Mouse (Mus musculus): ENCODE results near the gene Kif6.

Kif6 gene

DNA sequence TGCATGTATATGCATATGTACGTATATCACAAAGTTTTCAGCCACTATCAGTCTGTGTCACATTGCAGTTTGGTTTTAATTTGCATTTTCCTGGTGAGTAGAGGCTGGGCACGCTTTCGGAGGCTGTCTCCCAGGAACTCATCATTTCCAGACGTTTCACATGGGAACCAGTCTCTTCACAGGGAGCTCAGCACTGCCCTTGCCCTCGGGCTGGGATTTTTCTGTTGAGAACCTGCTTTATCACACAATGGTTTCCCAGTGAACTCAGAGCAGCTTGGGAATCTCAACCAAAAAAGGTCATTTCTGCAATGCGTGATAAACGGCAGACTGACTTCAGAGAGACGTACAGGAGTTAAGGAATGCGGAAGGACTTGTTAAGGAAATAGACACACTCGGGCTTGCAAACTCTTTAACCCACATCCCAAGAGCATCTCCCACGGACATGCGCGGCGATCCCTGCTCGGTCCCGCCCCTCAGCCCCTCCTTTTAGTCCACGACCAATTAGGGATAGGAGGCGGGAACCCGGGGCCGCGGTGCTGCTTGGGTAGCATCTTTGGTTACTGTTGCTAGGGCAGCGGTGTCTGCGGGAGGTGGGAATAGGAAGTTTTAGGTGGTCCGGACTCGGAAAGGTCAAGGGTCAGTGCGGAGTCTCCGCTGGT lies at the start of gene Kif6:
Kif6 (plus strand) TSS at position 560 of the 659 bp plus-strand sequence.
- peak; percentile 82 for DNase-seq

DNA sequence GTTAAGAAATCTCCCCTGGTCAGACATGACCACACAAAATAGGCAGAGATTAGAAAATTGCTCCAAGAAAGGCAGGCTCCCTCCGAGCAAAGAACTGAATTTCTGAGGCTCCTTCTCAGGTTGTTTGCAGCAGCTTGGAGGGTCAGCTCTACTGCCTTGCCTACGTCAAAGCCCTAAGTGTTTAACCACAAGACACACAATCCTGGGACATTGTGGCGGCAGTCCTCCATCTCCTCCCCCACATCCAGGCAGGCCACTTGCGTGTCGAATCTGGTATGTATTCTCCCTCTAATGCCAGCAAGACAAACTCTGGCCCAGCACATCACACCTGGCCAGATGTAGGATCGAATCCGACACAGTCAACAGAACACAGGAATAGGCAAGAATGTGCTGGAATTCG lies 46.2 kb upstream of the Kif6 start:
- DNase-seq = no peak

DNA sequence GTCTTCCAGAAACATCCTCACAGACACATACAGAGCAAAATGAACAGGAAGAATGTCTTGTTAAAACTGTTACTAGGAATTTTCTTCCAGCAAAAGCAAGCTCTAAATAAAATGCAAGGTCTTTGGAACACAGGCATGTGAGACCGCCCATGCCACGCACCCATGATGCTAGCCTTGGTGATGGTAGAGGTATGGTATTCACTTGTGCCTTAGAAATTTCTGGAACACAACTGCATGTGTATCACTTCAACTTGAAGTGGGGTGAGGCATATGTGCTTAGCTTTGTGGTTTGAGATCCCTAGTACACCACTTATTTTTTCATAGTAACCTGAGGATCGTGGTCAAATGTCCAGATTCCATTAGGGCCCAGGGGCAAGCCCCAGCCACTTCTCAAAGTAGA lies 37.6 kb upstream of the Kif6 start:
- DNase-seq = no peak

GRCm38 (mm10) chr17:49582471-49582870 lies 32.5 kb upstream of the Kif6 start:
- DNase-seq = no peak

- DNase-seq = peak; percentile 17
Measured at GRCm38 (mm10) chr17:49590051-49590450, 24.9 kb upstream of the Kif6 start.

- DNase-seq = no peak
Measured at GRCm38 (mm10) chr17:49605397-49605796, 9.5 kb upstream of the Kif6 start.

DNA sequence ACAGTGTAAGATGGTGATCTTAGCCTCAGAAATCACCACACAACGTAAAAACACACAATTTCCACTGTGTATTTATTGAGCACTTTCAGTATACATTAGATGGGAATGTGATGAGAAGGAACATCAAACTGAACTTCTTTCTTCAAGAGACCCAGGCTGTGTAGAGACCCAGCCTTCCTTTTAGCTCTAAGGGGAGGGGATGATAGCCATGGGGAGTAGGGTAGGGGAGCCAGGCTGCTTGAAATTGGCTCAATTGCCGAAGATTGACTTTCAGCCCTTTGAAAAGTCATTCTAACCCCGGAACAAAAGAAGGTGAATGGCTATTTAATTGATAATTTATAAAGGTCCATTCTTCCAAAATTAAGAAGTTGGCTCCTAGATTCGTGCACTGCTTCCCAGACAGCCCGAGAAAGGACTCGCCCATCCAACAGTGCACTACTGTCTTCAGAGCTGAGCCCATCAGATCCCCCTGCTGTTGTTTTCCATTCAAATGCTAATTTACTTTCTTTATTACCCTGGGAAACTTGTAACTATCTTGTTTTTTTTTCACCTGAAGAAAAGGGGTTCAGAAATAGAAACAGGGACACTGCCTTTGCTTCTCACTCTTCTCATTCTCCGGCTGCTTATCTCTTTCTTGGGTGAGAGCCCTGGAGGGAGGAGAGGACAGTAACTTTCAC lies 7.4 kb upstream of the Kif6 start:
- DNase-seq = no peak

- DNase-seq = no peak
Measured at GRCm38 (mm10) chr17:49610296-49610695, 4.6 kb upstream of the Kif6 start.

DNA sequence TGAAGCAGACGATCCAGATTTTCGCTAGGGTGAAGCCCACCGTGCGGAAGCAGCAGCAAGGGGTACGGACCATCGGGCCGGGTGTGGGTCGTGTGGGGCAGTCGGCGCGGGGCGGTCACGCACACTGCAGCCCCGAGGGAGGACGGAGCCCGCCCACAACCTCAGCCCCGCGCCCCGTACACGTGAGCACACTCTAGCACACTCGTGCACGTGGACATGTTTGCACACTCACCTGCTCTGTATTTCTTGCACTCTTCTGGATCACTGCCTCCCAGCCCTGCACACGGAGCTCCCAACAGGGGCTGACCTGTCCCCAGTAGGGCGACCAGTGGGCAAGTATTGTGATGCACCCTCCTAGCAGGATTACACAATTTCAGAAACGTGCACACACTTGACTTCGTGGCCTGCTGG lies 310 bp downstream of the Kif6 start:
- DNase-seq = peak; percentile 39

GRCm38 (mm10) chr17:49624572-49624971 lies 9.6 kb downstream of the Kif6 start:
- DNase-seq = no peak

GRCm38 (mm10) chr17:49627011-49627794 lies 12.3 kb downstream of the Kif6 start:
- DNase-seq = no peak

DNA sequence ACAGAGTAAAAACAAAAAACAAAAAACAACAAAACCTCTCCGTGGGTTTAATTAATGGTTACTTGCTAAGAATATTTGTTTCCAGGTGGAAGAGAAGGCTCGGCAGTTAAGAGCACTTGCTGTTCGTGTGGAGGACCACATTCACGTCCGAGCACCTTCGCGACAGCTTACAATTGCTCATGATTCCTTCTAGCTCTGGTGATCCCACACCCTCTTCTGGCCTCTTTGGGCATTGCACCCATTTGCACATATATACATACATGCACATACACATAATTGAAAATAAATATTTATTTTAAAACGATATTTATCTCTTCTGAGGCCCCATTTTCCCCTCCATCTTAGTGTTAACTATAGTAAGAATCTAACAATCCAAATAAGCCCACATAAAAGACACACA lies 13.9 kb downstream of the Kif6 start:
- DNase-seq = no peak

DNA sequence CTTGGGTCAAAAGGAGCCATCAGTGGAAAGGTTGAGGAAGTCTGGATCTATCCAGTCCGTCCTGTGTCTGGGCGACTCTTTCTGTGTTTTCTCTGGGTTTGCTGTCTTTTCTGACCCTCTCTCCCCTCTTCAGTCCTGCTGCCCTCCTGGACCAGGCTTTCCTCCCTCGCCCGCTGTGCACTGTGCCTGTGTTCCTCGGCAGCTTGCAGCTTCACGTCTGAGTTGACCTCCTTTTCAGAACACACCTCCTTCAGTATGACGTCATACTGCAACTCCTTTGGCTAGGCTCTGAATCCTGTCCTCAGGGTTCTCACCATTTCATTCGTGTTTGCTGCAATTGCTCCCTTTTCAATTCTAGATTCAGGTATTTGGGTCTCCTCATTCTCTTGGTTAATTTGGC lies 18.1 kb downstream of the Kif6 start:
- DNase-seq = peak; percentile 76

GRCm38 (mm10) chr17:49641903-49642302 lies 27.0 kb downstream of the Kif6 start:
- DNase-seq = no peak

- no peak for DNase-seq
Measured at GRCm38 (mm10) chr17:49642336-49642735, 27.4 kb downstream of the Kif6 start.

DNA sequence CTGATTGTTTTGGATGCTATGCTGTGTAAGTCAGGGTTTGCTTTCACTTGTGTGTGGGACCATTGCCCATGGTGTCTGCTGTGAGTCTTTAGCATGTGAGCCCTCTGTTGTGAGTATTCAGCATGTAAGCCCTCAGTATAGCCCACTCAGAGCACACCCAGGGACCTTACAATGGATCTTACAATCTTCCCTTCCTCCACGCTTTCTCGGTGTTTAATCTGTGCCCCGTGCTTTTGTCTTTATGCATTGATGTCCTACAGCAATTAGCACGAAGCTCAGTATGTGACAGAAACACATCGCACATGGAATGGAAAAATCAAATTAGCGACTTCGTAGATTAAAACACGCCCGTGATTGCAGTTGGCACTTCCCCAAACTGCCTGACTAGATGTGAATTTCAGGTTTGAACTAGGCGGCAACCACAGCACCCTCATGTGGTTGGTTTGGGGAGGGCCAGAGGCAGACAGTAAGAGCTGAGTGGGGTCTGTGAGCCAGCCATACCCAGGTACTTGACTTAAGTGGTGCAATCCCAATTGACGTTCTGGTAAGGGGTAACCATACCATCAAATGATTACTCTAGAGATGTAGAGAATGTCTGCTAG lies 28.1 kb downstream of the Kif6 start:
- peak; percentile 63 for DNase-seq

- no peak for DNase-seq
Measured at GRCm38 (mm10) chr17:49646267-49646666, 31.3 kb downstream of the Kif6 start.

GRCm38 (mm10) chr17:49648970-49649369 lies 34.0 kb downstream of the Kif6 start:
- no peak for DNase-seq

DNA sequence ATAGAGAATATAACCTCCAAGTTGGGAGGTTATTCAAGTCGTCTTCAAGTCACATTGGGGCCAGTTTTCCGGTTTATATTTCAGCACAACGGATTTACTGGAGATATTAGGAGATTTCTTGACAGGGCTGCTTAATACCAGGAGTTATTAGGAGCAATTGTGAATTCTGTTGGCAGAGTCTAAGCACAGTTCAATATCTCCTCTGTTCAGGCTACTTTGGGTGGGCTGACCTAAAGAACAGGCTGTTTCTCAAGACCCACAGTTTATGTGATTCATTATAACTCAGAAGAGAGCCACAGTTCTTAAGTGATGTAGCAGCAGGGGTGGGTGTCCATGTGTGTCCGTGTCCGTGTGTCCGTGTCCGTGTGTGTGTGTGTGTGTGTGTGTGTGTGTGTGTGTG lies 34.5 kb downstream of the Kif6 start:
- DNase-seq = no peak

DNA sequence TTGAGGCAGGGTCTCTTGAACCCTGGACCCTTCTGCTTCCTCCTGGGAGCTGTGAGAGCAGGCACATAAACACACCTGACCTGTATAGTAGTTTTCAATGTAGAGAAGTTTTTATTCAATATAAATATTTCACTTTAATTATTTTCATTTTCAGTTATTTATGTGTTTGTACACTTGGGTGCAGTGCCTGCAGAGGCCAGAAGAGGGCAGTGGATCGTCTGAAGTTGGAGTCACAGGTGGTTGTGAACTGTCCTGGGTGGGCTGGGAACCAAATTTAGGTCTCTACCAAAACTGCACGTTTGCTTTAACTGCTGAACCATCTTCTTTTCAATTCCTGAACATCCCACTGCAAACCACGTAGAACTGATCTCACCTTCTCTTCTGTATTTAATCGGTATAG lies 35.4 kb downstream of the Kif6 start:
- no peak for DNase-seq

DNA sequence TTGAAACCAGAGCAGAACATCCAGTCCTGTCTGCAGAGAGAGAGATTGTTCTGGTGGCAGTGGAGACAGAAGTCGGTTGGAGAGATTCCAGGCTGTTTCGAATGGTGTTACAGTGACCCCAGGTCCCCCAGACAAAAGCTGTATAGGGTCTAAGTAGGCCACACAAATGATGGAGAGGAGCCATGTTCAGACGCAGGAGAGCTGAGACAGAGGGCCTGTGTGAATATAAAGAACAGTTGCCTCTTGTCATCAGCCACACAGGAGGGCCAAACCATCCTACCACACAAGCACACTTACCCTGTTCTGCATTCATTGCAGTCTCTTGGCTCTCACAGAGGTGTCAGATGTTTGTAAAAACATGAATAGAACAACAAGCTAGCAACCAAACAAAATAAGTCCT lies 37.4 kb downstream of the Kif6 start:
- no peak for DNase-seq

DNA sequence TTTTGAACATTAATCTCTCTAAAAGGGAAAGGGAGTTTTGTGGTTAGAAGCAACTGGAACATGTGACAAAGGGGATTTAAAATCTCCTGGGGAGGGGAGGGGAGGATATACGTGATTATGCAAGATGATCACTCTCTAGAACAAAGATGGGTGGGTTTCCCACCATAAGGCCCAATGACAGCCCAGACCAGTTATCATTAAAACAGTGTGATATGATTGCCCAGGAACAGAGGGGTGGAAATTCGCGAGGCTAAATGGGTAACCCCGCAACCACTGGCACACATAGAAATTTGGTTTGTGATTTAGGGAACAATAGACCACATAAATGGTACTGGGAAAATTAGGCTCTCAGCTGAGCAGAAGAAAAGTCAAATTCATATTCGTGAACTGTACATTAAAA lies 37.9 kb downstream of the Kif6 start:
- DNase-seq = no peak

GRCm38 (mm10) chr17:49661626-49662025 lies 46.7 kb downstream of the Kif6 start:
- no peak for DNase-seq

GRCm38 (mm10) chr17:49666728-49667127 lies 51.8 kb downstream of the Kif6 start:
- no peak for DNase-seq

All from cerebellum, adult 9-10 months (tissue).